Mouse (Mus musculus) neural tube, embryonic 11.5 days (tissue): ENCODE measurements around the gene Fndc10. TPM values are rescaled to one million over a fixed set of nuclear protein-coding genes. Genes with fewer than 3 reads are reported as not detected.

Experiments used
- ATAC-seq: fragments of 200-750 bp; cut with Nextera tagmentation; 2 replicates; pipeline ENCODE4 v1.8.0; 2017; ENCODE audit warnings: moderate number of reproducible peaks, mild to moderate bottlenecking, moderate TSS enrichment, moderate library complexity; ENCODE audit not compliant: insufficient read depth, low FRiP score, low TSS enrichment
- DNase-seq: peaks from one replicate; pipeline ENCODE4 v3.0.0-alpha.2; 2015; ENCODE audit warnings: low spot score
- H3K27ac ChIP-seq: fragments of 300-500 bp; sonication (generic); 2 replicates; pipeline ENCODE4 v1.5.1; 2014; ENCODE audit warnings: low read depth, mild to moderate bottlenecking, low read length
- H3K27me3 ChIP-seq: fragments of 300-500 bp; sonication (generic); 2 replicates; pipeline ENCODE4 v1.6.1; 2014; ENCODE audit warnings: mild to moderate bottlenecking, low read length, mixed read lengths; ENCODE audit not compliant: control insufficient read depth, insufficient read depth
- H3K36me3 ChIP-seq: fragments of 300-500 bp; sonication (generic); 2 replicates; pipeline ENCODE4 v1.6.1; 2014; ENCODE audit warnings: mild to moderate bottlenecking, low read length, moderate library complexity, mixed read lengths; ENCODE audit not compliant: control insufficient read depth, insufficient read depth
- H3K4me1 ChIP-seq: fragments of 300-500 bp; sonication (generic); 2 replicates; pipeline ENCODE4 v1.6.1; 2014; ENCODE audit warnings: low read length, mixed read lengths; ENCODE audit not compliant: control insufficient read depth, insufficient read depth
- H3K4me2 ChIP-seq: fragments of 300-500 bp; sonication (generic); 2 replicates; pipeline ENCODE4 v1.6.1; 2014; ENCODE audit warnings: low read depth, mild to moderate bottlenecking, moderate library complexity
- H3K4me3 ChIP-seq: fragments of 300-500 bp; sonication (generic); 2 replicates; pipeline ENCODE4 v1.5.1; 2014; ENCODE audit warnings: low read depth, low read length
- H3K9ac ChIP-seq: fragments of 300-500 bp; sonication (generic); 2 replicates; pipeline ENCODE4 v1.6.1; 2014; ENCODE audit warnings: mild to moderate bottlenecking, low read length
- H3K9me3 ChIP-seq: fragments of 300-500 bp; sonication (generic); 2 replicates; pipeline ENCODE4 v1.6.1; 2016; ENCODE audit warnings: low read length; ENCODE audit not compliant: control insufficient read depth
- WGBS: fragments of 180-500 bp; shearing (Covaris S2); extraction: QIAGEN DNeasy Blood & Tissue Kit; methylation state at CpG from one replicate; pipeline ENCODE4 v1.1.7; 2014; 5-methylcytosine and 5-hydroxymethylcytosine counted together
- polyA plus RNA-seq: library from polyadenylated mRNA; unstranded; fragments of >200 nt; fragmentation: Nextera tagmentation; extraction: Ambion mirVana; gene quantifications from 2 replicates; pipeline ENCODE4 v1.2.1, GENCODE M21; 2014

The Fndc10 gene
- polyA plus RNA-seq, 1 experiment from 2014 or later: 2.2 TPM

- H3K4me2 ChIP-seq: peak overlapping the region; percentile 79; the same call in 1 of the 2 replicates
- ATAC-seq (no peak), DNase-seq (no peak)
- no peaks in the 10 kb centered on the region for H3K36me3 ChIP-seq
- H3K4me3 ChIP-seq: peak overlapping the region; percentile 75; the same call in 1 of the 2 replicates
- 79% methylated on average over 4 of the region's 4 CpGs for WGBS
- H3K9me3 ChIP-seq: no peaks in the 10 kb centered on the region
- H3K9ac ChIP-seq: 0 out of 2 replicates have a peak overlapping the region, but pooled peaks have one; percentile 67
- peaks cover 13% of the 10 kb centered on the region for H3K27me3 ChIP-seq
- no peaks in the 10 kb centered on the region for H3K4me1 ChIP-seq
- no peak overlapping the region for H3K27ac ChIP-seq
These were observed 1.5 kb downstream of the Fndc10 start for GRCm38 (mm10) chr4:155695531-155696062.

- Histone ChIP-seq H3K27me3 (peaks cover 13% of the 10 kb centered on the region), H3K9me3 (no peaks in the 10 kb centered on the region), H3K4me3 (no peak overlapping the region), H3K36me3 (no peaks in the 10 kb centered on the region), H3K9ac (no peak overlapping the region), H3K4me2 (no peak overlapping the region), H3K4me1 (no peaks in the 10 kb centered on the region), H3K27ac (no peak overlapping the region)
- DNase-seq (no peak), ATAC-seq (no peak)
- 75% methylated on average over 16 of the region's 16 CpGs for WGBS
These were observed 2.4 kb downstream of the Fndc10 start for GRCm38 (mm10) chr4:155696261-155697255.

- DNase-seq (peak; percentile 18), ATAC-seq (no peak)
- Histone ChIP-seq H3K9me3 (no peaks in the 10 kb centered on the region), H3K9ac (no peak overlapping the region), H3K4me3 (no peak overlapping the region), H3K36me3 (no peaks in the 10 kb centered on the region), H3K4me2 (no peak overlapping the region), H3K27me3 (peaks cover 10% of the 10 kb centered on the region), H3K27ac (no peak overlapping the region), H3K4me1 (peaks cover 2% of the 10 kb centered on the region; the same call in 1 of the 2 replicates)
These were observed 6.3 kb downstream of the Fndc10 start for GRCm38 (mm10) chr4:155700425-155700824.

GRCm38 (mm10) chr4:155703425-155703929 is 9.3 kb downstream of the Fndc10 start:
- H3K36me3 ChIP-seq: no peaks in the 10 kb centered on the region
- H3K27me3 ChIP-seq: no peaks in the 10 kb centered on the region
- no peak for DNase-seq
- H3K9me3 ChIP-seq: no peaks in the 10 kb centered on the region
- no peak overlapping the region for H3K4me2 ChIP-seq
- no peak overlapping the region for H3K9ac ChIP-seq
- WGBS: 95% methylated on average over 4 of the region's 4 CpGs
- no peak overlapping the region for H3K27ac ChIP-seq
- H3K4me3 ChIP-seq: no peak overlapping the region
- H3K4me1 ChIP-seq: peaks cover 9% of the 10 kb centered on the region
- ATAC-seq: no peak

GRCm38 (mm10) chr4:155704721-155705591 is 10.8 kb downstream of the Fndc10 start, which contains the start of gene Ssu72:
Gene Ssu72 (plus strand): TSS chr4:155704800.
- Histone ChIP-seq H3K36me3 (no peaks in the 10 kb centered on the region), H3K4me1 (peaks cover 9% of the 10 kb centered on the region), H3K4me2 (peak within 1 kb of the TSS; percentile 64), H3K9ac (peak within 1 kb of the TSS; percentile 71), H3K27ac (peak within 1 kb of the TSS; percentile 91), H3K4me3 (peak within 1 kb of the TSS; percentile 71), H3K27me3 (no peaks in the 10 kb centered on the region), H3K9me3 (no peaks in the 10 kb centered on the region)
- under 1% methylated on average over 83 of the region's 83 CpGs for whole genome bisulfite sequencing
- peak; percentile 97 for ATAC-seq
- peak; percentile 98 for DNase-seq

GRCm38 (mm10) chr4:155705592-155705929 is 11.4 kb downstream of the Fndc10 start:
- Histone ChIP-seq H3K4me3 (peak overlapping the region; percentile 71), H3K4me1 (peaks cover 9% of the 10 kb centered on the region), H3K36me3 (no peaks in the 10 kb centered on the region), H3K4me2 (peak overlapping the region; percentile 64), H3K27ac (peak overlapping the region; percentile 91), H3K9ac (peak overlapping the region; percentile 71), H3K9me3 (no peaks in the 10 kb centered on the region), H3K27me3 (no peaks in the 10 kb centered on the region)
- ATAC-seq (no peak), DNase-seq (no peak)
- 0% methylated on average over 19 of the region's 19 CpGs for WGBS

- no peak overlapping the region for H3K4me2 ChIP-seq
- H3K36me3 ChIP-seq: no peaks in the 10 kb centered on the region
- no peak for DNase-seq
- peaks cover 9% of the 10 kb centered on the region for H3K4me1 ChIP-seq
- ATAC-seq: no peak
- no peaks in the 10 kb centered on the region for H3K27me3 ChIP-seq
- H3K27ac ChIP-seq: no peak overlapping the region
- WGBS: 84% methylated on average over 2 of the region's 2 CpGs
- no peak overlapping the region for H3K4me3 ChIP-seq
- H3K9me3 ChIP-seq: no peaks in the 10 kb centered on the region
- no peak overlapping the region for H3K9ac ChIP-seq
These were observed 14.4 kb downstream of the Fndc10 start for GRCm38 (mm10) chr4:155708582-155708981.

GRCm38 (mm10) chr4:155708988-155709387 is 14.8 kb downstream of the Fndc10 start:
- Histone ChIP-seq H3K4me2 (no peak overlapping the region), H3K4me1 (peaks cover 9% of the 10 kb centered on the region), H3K27ac (no peak overlapping the region), H3K4me3 (no peak overlapping the region), H3K27me3 (no peaks in the 10 kb centered on the region), H3K36me3 (no peaks in the 10 kb centered on the region), H3K9me3 (no peaks in the 10 kb centered on the region), H3K9ac (no peak overlapping the region)
- ATAC-seq: no peak
- DNase-seq: no peak
